Mouse (Mus musculus): Measurements from ENCODE around the gene Tlcd1.
A peak's percentile ranks its signal among the peaks of the same experiment; 100 is the strongest.
"Not testable (repeated sequence)": the region's sequence is repeated elsewhere in the genome, so short reads cannot be mapped to it uniquely, and the experiment has no call there.

Tlcd1 gene

GRCm38 (mm10) chr11:78177903-78178858 is 1.7 kb downstream of the Tlcd1 start:
- peak; percentile 98 for DNase-seq

GRCm38 (mm10) chr11:78178859-78179437 is 2.4 kb downstream of the Tlcd1 start:
- peak; percentile 90 for DNase-seq

- no peak for DNase-seq
Observed at GRCm38 (mm10) chr11:78179438-78179999, 3.0 kb downstream of the Tlcd1 start.

GRCm38 (mm10) chr11:78180081-78180761 is 3.7 kb downstream of the Tlcd1 start:
- no peak for DNase-seq

GRCm38 (mm10) chr11:78181830-78182357 is 5.4 kb downstream of the Tlcd1 start:
- DNase-seq, result no peak

- DNase-seq, result no peak
Observed at GRCm38 (mm10) chr11:78182450-78182849, 5.9 kb downstream of the Tlcd1 start.

- peak; percentile 88 for DNase-seq
Observed at GRCm38 (mm10) chr11:78182961-78183844, 6.7 kb downstream of the Tlcd1 start, which contains the start of gene Rpl23a. Gene Rpl23a (minus strand): TSS chr11:78183584.

- DNase-seq, result no peak
Observed at GRCm38 (mm10) chr11:78183884-78184514, 7.5 kb downstream of the Tlcd1 start.

- not testable (repeated sequence) for DNase-seq
Observed at GRCm38 (mm10) chr11:78184702-78185101, 8.2 kb downstream of the Tlcd1 start.

- DNase-seq, result peak; percentile 89
Observed at GRCm38 (mm10) chr11:78188331-78189233, 12.1 kb downstream of the Tlcd1 start, which contains the start of gene Rab34. Gene Rab34 (plus strand): TSS chr11:78188430.

GRCm38 (mm10) chr11:78189234-78190040 is 12.9 kb downstream of the Tlcd1 start:
- DNase-seq, result peak; percentile 86

GRCm38 (mm10) chr11:78190041-78190440 is 13.5 kb downstream of the Tlcd1 start:
- peak; percentile 83 for DNase-seq

GRCm38 (mm10) chr11:78193113-78193512 is 16.6 kb downstream of the Tlcd1 start, which contains the start of gene Proca1:
Gene Proca1 (plus strand): TSS chr11:78193392.
- DNase-seq, result peak; percentile 16

GRCm38 (mm10) chr11:78194411-78195100 is 18.0 kb downstream of the Tlcd1 start:
- DNase-seq, result peak; percentile 87

GRCm38 (mm10) chr11:78195101-78195863 is 18.8 kb downstream of the Tlcd1 start:
- DNase-seq, result no peak

- peak; percentile 33 for DNase-seq
Observed at GRCm38 (mm10) chr11:78202372-78202771, 25.9 kb downstream of the Tlcd1 start.

GRCm38 (mm10) chr11:78204287-78204686 is 27.8 kb downstream of the Tlcd1 start:
- DNase-seq, result no peak

Measured in kidney, postnatal 14 days (tissue).